Mouse (Mus musculus): Measurements from ENCODE around the gene Qpctl.
"Not testable (repeated sequence)": the region's sequence is repeated elsewhere in the genome, so short reads cannot be mapped to it uniquely, and the experiment has no call there.

Gene Qpctl

DNA sequence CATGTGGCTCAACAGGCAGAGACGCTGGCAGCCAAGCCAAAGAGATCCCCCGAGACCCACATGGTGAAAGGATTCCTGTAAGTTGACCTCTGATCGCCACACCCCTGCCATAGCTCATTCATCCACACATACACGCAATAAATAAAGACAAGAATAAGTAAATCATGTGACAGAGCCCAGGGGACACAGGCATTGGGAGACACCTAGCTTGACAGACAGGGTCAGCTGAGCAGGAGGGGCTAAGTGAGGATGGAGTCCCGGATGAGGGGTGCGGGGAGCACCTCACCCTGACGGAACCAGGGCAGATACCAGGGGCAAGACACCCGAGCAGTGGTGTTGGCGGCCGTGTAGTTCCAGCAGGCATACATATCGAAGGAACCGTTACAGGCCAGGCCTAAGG is 14.7 kb upstream of the Qpctl start:
- DNase-seq (ENCODE audit: low spot score), result no peak

- no peak for DNase-seq (ENCODE audit: low spot score)
Observed at GRCm38 (mm10) chr7:19162928-19163327, 13.8 kb upstream of the Qpctl start.

DNA sequence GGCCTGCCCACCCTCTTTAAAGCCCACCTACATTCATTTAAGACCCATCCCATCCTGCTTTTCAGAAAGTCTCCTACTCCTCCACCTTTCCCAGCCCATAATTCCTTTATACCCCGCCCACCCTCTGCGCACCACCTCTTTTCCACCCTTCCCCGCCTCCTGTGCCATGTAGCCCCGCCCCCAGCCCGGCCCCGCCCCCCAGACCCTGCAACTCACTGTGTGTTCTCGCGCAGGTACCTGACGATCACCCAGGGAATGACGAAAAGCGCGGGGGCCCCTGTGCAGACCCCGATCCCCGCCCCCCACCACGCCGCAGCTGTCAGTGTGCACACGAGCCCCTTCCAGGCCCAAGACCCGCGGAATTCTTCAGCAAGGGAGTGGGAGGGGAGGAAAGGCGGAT is 11.0 kb upstream of the Qpctl start:
- no peak for DNase-seq (ENCODE audit: low spot score)

GRCm38 (mm10) chr7:19159411-19159810 is 10.3 kb upstream of the Qpctl start:
- DNase-seq (ENCODE audit: low spot score), result no peak

DNA sequence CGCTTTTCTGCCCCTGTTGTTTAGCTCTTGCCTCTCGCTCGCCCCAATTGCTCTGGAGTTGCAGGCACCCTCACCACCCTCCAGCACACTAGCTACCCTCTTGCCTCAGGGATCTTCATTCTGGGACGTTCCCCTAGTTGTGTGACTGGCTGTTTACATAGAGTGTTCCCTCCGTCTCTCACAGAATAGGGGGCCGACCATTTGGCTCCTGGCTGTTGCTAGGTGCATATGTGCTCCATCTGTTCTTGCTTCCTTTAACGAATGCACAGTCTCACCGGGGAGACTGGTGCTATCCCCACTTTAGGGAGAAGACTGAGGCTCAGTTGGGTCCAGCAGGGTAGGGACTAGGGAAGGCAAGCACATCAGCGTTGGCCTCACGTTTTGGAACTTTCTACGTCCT is 9.5 kb upstream of the Qpctl start:
- DNase-seq (ENCODE audit: low spot score), result no peak

DNA sequence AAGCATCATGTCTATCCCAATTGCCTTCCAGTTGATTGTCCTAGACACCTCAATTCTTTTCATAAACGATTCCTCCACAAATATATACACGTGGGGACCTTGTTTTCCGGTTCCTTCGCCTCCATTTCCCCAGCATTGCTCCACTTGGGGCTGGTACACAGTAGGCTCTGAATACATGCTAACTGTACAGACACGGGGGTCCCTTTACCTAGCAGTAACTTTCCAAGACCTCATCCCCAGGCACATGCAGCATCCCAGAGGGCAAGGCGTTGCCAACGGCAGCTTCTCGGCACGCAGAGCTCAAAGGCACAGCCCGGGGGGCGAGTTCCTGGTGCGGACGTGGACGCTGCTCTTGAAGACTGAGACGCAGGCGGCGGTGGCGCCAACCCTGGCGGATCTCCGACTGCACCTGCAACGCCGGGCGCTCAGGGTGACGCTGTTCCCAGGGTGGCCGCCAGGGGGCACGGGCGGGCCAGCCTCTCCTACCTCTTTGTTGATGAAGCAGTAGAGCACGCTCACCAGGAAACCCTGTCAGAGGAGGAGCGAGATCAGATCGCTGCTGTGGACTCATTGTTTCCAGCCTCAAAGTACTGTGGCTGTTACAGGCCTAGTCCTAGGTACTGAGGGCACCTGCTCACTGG is 8.2 kb upstream of the Qpctl start:
- peak; percentile 71 for DNase-seq (ENCODE audit: low spot score)

DNA sequence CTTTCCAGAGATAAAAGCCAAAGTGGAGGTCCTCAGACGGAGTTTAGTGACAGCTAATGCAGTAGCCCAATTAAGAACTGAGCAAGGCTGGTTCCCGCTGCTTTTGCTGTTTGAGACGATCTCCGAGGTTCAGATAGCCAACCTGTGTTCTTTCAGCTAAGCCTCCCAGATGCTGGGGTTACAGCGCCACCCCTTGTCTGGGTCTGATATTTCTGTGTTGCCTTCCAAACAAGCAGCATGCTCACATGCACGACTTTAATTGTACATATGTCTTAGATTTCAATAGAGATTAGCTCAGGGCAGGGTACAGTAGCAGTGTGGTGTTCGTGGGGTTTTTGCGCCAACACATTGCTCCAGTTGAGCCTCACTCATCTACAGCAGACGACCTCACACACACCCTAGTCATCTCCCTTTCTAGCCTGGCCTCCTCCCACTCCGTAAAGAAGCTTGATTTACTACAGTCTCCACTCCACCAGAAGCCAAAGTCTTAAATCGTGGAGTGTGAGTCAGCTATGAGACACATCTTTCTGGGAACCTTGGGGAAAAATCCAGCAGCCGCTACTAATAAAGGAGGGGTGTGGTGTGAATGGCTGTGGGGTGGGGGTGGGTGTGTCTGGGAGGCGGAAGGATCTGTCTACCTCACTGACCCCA is 6.9 kb upstream of the Qpctl start:
- DNase-seq (ENCODE audit: low spot score), result no peak

DNA sequence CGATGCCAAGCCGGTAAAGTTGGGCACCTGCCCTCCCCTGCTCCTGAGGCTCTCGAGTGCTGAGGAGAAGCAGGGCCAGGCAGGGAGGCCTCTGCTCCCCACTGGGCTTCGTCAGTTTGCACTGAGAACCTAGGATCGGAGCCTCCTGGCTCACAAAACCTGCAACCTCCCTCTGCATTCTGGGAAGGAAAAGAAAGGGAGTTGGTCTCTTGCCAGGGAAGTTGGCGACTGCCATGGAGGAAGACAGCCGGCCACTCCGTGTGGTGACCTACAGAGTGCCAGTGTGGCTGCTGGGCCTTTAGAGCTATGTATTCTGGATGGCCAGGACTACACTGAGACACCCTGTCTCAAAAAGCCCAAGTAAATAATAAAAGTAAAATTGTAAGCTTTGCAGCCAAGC is 5.7 kb upstream of the Qpctl start:
- DNase-seq (ENCODE audit: low spot score), result no peak

DNA sequence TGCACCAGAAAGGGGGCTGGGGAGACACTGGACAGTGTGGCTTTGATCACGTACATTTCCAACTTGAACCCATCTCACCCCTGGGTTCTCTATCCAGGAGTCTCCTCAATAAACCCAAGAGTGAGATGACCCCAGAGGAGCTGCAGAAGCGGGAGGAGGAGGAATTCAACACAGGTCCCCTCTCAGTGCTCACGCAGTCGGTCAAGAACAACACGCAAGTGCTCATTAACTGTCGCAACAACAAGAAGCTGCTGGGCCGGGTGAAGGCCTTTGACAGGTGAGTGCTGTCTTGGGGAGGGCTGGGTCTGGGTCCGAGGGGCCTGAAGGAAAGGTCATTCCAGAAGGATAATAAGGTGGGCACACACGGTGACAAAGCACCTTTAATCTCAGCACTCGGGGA is 2.0 kb upstream of the Qpctl start:
- DNase-seq (ENCODE audit: low spot score), result not testable (repeated sequence)

DNA sequence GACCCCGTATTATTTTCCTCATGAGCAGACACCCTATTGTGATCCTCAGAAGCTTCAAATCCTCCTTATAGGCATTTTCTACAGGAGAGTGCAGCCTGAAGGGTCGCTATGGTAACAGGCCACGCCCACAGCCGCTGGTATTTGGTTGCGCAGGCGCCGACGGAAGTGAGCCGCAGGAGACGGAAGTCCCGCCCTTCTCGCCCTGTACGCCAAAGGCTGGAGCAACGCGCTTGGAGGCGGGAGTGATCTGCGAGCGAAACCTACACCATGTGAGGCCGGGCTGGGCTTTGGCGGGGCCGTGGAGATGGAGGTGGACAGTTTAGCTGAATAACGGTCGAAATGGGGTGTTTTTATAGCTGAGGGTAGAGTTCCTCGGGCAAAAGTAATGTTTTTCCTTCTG is 535 bp upstream of the Qpctl start, which contains the start of gene Snrpd2:
TSS of gene Snrpd2 (plus strand) at position 97 of the 400 bp plus-strand sequence.
- peak; percentile 90 for DNase-seq (ENCODE audit: low spot score)

DNA sequence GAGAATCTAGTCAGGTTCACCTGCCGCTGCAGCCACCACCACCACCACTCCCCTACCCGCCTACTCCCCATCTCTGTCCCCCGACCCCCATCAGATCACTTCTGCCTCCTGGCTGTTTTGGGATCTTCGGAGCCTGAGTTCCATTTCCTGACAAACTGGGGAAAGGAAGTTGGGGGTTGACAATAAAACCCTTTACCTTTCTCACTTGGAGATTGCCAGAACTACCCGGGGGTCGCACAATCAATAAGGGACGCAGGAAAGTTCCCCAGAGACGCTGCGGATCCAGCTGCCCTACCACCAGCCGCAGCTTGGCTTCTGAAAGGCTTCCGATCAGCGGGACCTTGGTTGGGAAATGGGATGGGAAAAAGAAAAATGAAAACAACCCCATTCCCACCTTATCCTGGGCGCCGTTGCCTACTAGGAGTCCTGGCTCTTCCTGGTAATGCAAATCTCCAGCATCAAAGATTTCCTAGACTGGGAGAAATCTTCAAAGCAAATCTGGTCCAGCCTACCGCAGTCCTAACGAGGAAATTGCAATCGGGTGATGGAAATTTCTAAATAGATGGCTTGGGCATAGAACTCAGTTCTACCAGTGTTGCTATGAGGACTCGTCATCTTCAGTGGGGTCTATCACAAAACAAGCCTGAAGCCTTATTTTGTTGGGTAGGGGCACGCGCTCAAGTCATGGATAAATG is 764 bp downstream of the Qpctl start:
- no peak for DNase-seq (ENCODE audit: low spot score)

GRCm38 (mm10) chr7:19147497-19148045 is 1.5 kb downstream of the Qpctl start:
- no peak for DNase-seq (ENCODE audit: low spot score)

DNA sequence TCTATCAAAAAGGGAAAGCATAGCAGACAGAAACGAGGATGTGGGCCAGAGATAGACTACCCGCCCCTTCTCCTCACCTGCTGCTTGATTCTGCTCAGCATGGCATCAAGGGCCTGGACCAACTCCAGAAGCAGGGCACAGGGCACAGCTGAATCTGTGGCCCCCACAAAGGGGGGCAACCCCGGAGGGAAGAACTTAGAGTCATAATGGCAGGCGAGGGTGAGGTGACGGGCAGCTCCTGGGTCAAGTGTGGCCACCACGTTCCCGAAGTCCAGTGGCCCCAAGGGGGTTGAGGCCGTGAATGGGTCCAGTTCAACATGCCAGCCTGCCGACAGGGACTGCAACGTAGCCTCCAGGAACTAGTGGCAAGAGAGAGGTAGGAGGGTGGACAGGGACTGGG is 2.3 kb downstream of the Qpctl start:
- DNase-seq (ENCODE audit: low spot score), result no peak

GRCm38 (mm10) chr7:19137380-19137779 is 11.7 kb downstream of the Qpctl start:
- DNase-seq (ENCODE audit: low spot score), result no peak

DNA sequence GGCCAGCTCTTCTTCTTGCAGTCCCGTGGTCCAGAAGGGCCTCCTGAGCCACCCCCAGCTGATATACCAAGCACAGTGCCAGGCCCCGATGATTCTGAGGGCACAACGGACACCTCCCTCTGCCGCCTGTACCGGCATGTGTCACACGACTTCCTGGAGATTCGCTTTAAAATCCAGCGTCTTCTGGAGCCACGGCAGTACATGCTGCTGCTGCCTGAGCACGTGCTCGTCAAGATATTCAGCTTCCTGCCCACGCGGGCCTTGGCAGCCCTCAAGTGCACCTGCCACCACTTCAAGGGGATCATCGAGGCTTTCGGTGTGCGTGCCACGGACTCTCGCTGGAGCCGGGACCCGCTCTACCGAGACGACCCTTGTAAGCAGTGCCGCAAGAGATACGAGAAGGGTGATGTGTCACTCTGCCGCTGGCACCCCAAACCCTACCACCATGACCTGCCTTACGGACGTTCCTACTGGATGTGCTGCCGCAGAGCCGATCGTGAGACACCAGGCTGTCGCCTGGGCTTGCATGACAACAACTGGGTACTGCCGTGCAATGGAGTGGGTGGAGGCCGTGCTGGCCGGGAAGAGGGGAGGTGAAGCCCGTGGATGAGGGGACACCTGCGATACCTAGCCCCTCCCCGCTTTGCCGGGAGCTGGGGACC is 12.3 kb downstream of the Qpctl start:
- DNase-seq (ENCODE audit: low spot score), result no peak

DNA sequence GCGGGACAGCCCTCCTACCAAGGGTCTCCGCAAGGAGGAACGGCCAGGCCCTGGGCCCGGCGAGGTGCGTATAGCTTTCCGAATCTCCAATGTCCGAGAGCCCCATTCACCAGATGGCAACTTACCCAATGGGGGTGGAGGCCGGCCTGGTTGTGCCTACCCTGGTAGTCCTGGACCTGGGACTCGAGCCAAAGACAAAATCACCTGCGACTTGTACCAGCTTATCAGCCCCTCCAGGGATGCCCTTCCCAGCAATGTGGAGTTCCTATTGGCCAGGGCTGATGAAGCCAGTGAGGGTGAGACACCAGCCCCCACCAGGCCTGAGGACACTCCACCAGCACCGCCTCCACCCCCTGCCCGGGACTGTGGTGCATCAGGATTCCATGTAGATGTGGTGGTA is 12.9 kb downstream of the Qpctl start:
- no peak for DNase-seq (ENCODE audit: low spot score)

GRCm38 (mm10) chr7:19131324-19131848 is 17.7 kb downstream of the Qpctl start:
- DNase-seq (ENCODE audit: low spot score), result peak; percentile 98

DNA sequence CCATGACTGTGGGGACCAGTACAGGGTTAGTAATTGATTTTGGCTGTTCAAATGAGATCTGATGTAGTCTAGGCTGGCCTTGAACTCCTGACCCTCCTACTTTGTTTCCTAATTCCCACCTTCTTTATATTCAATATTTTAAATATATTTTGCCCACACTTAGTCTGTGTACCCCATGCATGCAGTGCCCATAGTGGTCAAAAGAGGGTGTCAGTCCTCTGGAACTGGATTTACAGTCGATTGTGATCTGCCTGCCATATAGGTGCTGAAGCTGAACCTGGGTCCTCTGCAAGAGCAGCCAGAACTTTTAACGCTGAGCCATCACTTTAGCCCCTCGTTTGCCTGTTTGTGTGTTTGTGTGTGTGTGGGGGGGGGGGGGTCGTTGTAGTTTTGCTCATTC is 18.4 kb downstream of the Qpctl start:
- DNase-seq (ENCODE audit: low spot score), result no peak

DNA sequence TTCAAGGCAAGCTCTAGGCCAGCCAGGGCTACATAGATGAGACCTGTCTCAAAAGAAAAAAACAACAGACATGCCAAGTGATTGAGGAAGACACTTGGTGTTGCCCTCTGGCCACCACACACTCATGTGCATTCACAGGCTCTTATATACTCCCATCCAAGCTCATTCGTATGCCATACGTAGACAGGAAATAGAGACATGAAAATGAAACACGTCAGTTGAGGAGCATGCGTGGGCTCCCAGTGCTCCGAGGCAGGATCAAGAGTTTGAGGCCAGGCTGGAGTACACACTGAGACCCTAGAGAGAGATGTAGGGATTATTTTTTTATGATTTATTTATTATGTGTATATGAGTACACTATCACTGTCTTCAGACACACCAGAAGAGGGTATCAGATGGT is 19.7 kb downstream of the Qpctl start:
- DNase-seq (ENCODE audit: low spot score), result no peak

- DNase-seq (ENCODE audit: low spot score), result no peak
Observed at GRCm38 (mm10) chr7:19127744-19128143, 21.3 kb downstream of the Qpctl start.

- no peak for DNase-seq (ENCODE audit: low spot score)
Observed at GRCm38 (mm10) chr7:19124713-19125112, 24.4 kb downstream of the Qpctl start.

- no peak for DNase-seq (ENCODE audit: low spot score)
Observed at GRCm38 (mm10) chr7:19121686-19122085, 27.4 kb downstream of the Qpctl start.

Measured in ovary, adult 18-20 months (tissue).